Mouse (Mus musculus): ENCODE data around the gene Pfkm. TPM values are rescaled to one million over a fixed set of nuclear protein-coding genes. Genes with fewer than 3 reads are reported as not detected.
A peak's percentile ranks its signal among the peaks of the same experiment; 100 is the strongest.

Pfkm gene
- total RNA-seq (2021): 100 to 1,000 TPM; 156 to 177 TPM

GRCm38 (mm10) chr15:98092372-98093120 lies at the start of gene Pfkm:
Gene Pfkm, plus strand, starts transcription at chr15:98092589.
- intact Hi-C loops (cut with DNase I): loop anchor here (2.0 kb wide), 1 partner anchor 60 kb away; no protein-coding TSS in a partner anchor
- no peak for DNase-seq

GRCm38 (mm10) chr15:98043967-98044366 lies 48.4 kb upstream of the Pfkm start:
- intact Hi-C loops (cut with DNase I): no loop called here
- DNase-seq: no peak

- intact Hi-C loops (cut with DNase I): no loop called here
Observed at GRCm38 (mm10) chr15:98044387-98044786, 48.0 kb upstream of the Pfkm start.

GRCm38 (mm10) chr15:98048918-98049700 lies 43.3 kb upstream of the Pfkm start:
- DNase-seq: no peak
- intact Hi-C loops (cut with DNase I): no loop called here

More at GRCm38 (mm10) chr15:98044387-98044786, 48.0 kb upstream of the Pfkm start:
- DNase-seq: no peak

DNA sequence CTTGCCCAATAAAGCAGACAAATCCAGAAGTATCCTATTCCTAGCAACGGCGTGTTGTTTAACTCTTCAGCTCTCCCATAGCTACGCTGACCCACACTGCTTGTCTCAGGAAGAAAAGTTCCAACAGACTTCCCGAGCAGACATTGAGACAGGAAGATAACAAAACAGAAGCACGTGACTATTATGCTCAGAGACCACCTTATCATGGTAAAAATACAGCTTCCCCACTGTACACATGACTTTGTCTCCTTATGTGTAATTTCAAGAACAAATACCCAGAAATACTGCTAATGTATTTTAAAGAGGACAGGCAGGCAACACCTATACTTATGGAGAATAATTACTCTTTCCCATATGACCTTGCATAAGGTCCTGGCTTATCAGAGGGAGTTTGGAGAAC lies 40.7 kb upstream of the Pfkm start:
- intact Hi-C loops (cut with DNase I): no loop called here
- DNase-seq: no peak

GRCm38 (mm10) chr15:98055246-98055645 lies 37.1 kb upstream of the Pfkm start:
- intact Hi-C loops (cut with DNase I): no loop called here
- DNase-seq: peak; percentile 47

DNA sequence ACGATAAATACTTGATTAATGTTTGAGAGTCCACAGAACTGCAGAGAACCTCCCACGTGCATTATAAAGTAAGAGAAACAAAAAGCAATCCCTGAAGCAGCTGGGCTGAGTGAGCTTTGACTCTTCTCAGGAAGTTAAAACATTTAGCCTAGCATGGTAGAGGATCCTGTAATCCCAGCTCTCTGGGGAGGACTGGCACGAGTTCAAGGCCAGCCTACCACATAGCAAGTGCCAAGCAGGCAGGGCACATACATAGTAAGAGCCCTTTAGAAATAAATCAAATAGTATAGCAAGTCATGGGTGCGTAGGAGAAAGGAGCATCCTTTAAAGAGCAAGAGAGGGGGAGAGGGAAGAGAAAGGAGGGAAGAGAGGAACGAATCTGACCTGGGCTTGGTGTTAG lies 26.5 kb upstream of the Pfkm start:
- intact Hi-C loops (cut with DNase I): no loop called here
- peak; percentile 32 for DNase-seq

DNA sequence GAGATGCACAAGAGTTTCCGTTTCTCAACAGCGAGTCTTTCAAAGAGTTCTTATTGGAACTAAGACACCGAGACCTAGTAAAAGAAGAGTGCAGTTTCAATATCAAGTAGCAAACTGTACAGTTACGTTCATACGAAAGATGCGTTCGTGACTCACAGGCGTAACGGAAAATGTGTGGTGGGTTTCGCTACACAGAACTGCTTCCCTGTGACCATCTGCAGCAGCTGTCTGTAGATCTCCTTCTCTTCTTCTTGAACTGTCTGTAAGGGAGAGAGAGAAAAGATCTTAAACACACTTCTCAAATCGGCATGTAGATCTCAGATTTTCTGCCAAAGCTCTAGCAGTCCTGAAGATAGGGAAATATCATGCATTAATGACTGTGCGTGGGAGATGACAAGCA lies 25.8 kb upstream of the Pfkm start:
- DNase-seq: no peak
- intact Hi-C loops (cut with DNase I): no loop called here

DNA sequence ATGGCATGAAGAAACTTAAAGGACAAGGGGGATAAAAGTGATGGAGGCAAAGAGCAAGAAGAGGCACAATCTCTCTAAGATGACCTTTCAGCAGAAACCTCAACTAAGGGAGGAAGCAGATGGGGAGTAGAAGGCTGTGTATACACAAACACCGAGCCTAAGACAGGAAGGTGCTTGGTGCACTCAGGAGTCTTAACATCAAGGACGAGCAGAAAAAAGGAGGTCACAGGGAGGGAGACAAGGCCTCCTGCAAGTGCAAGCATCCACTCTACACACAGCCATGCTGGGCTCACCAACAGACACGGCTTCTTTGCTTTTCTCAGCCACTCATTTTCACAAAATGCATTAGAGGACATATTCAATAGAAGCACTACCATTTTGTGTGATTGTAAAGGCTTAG lies 24.9 kb upstream of the Pfkm start:
- no peak for DNase-seq
- intact Hi-C loops (cut with DNase I): no loop called here

DNA sequence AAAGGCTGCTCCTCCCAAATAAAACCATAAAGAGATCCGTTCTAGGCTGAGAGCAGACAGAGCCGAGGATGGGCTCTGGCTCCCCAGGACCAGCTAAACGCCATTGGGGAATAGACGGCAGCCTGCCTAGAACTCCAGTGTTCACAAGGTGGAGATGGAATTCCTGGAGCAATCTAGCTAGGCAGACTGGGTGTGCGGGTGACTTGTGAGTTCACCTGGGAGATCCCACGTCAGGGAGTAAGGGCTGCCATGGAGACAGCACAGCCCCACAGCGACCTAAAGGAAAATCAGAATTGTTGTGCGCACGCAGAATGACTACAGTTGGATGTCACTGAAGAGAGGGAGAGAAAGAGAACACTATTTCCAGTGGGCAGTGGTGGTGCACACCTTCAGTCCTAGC lies 23.9 kb upstream of the Pfkm start:
- intact Hi-C loops (cut with DNase I): no loop called here
- no peak for DNase-seq

DNA sequence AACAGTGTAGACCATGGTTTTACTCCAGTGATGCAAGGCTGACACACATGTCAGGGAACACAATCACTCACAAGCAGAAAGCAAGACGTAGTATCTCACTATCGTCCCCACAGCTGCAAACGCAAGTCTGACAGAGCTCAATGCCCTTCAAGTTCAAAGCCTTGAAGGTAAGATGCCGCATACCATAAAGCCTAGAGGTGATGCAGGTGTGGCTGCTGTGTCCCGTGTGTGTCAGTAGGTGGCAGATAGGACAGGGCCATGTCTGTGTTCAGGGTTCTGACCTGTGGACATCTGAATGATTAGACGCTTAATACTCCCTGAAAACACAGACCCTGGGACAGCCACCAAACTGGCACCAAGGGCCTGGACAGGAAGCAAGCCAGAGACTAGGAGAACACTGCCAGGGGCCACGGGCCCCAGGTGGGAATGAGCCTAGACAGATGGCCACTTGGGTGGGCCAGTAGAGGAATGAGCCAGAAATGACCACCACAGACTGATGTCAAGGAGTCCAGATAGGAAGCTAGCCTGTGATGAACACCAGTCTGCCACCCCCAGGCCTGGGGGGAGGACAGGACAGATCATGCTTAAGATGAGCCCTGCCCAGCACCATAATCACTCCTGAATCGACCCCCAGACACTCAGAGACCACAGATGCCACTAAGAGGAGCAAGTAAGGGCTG lies 22.7 kb upstream of the Pfkm start:
- intact Hi-C loops (cut with DNase I): no loop called here
- DNase-seq: peak; percentile 6

DNA sequence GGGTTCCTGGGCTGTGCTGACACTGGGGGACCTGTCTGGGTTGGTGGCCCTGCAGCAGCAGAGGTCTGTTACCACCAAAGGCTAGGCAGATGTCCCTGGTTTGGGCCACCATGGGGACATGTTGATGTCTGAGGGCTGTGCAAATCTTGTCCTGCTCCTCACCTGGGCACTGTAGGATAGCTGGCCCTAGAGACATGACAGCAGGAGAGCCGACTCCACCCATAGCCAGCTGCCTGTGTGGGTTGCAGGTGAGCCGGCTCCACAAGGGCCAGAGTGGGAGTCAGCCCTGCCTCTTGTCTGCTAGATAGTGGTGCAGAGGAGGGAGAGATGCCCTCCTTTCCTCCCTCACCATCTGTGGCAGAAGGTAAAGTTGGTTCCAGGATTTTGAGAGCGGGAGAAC lies 22.0 kb upstream of the Pfkm start:
- intact Hi-C loops (cut with DNase I): no loop called here
- no peak for DNase-seq

- intact Hi-C loops (cut with DNase I): no loop called here
- no peak for DNase-seq
Observed at GRCm38 (mm10) chr15:98074521-98074920, 17.9 kb upstream of the Pfkm start.

DNA sequence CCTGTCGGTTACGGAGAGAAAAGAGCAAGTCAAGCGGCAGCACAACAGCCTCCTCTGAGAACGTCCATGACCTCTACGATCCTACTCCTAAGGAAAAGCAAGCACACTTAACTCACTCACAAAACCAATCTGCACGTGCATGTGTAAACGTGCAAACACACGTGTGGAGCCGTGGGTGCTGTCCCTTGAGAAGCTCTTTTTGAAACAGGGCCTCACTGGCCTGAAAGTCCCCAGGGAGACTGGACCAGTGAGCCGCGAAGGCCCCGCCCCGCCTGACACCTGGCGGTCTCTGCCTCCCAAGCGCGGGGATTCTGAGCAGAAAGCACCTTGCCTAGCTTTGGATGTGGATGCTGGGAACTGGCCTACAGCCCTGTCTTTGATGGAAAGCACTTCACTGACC lies 17.4 kb upstream of the Pfkm start:
- intact Hi-C loops (cut with DNase I): no loop called here
- DNase-seq: peak; percentile 11

DNA sequence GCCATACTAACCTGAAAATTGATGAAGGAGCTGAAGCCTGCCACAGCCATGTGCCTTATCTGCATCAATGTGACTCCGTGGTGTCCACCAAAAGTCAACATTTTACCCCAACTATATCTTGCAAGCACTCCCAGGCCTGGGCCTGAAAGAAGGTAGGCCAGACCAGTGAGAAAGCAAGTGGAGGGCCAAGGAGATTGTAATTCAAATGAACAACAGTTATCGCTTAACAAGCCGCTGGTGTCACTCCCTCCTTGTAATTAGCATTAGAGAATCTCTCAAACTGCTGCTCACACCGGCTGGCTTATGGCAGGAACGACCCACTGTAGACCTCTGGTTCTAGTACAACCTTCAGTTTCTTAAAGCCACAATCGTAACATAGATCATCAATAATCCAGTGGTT lies 15.5 kb upstream of the Pfkm start:
- intact Hi-C loops (cut with DNase I): no loop called here
- no peak for DNase-seq

- intact Hi-C loops (cut with DNase I): no loop called here
- no peak for DNase-seq
Observed at GRCm38 (mm10) chr15:98088889-98089288, 3.5 kb upstream of the Pfkm start.

- intact Hi-C loops (cut with DNase I): no loop called here
- peak; percentile 28 for DNase-seq
Observed at GRCm38 (mm10) chr15:98089421-98090183, 2.8 kb upstream of the Pfkm start.

GRCm38 (mm10) chr15:98091841-98092240 lies 548 bp upstream of the Pfkm start:
- intact Hi-C loops (cut with DNase I): loop anchor here (2.0 kb wide), 1 partner anchor 61 kb away; no protein-coding TSS in a partner anchor

GRCm38 (mm10) chr15:98093121-98094011 lies 977 bp downstream of the Pfkm start, which contains the start of gene Senp1:
Gene Senp1, minus strand, starts transcription at chr15:98093744.
- DNase-seq: peak; percentile 92
- intact Hi-C loops (cut with DNase I): loop anchor here (2.0 kb wide), 1 partner anchor 59 kb away; no protein-coding TSS in a partner anchor

More at GRCm38 (mm10) chr15:98091841-98092240, 548 bp upstream of the Pfkm start:
- DNase-seq: no peak

Data from left cerebral cortex, postnatal 4 days (tissue).